Mouse (Mus musculus): ENCODE results near the gene Tuft1. TPM values are rescaled to one million over a fixed set of nuclear protein-coding genes. Genes with fewer than 3 reads are reported as not detected.
A peak's percentile ranks its signal among the peaks of the same experiment; 100 is the strongest.

The Tuft1 gene
- total RNA-seq, 4 experiments from 2014 or later, result 0.46 to 1.7 (median 1.0) TPM

DNA sequence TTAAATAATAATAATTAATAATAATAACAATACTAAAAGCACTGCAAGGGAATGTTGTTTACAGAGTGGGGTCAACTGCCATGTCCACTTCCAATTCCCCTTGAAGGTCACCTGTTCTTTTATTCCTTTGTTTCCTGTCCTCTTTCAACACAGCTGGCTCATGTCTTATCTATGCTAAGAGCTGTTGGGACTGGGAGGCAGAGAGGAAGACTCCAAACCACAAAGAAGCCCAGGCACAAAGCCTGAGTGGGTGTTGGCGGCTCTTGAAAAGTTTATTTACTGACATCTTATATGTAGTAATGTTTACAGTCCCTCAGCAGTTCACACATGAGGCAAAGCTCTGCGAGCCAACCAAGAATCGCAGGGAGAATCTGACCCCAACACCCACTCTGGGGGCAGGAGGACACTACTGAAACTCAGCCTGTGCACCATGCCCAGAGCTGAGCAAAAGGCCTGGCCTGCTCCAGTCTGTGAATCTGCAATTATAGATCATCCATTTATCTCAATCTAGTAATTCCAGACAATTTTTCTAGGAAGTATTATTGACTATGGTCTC, 61.4 kb downstream of the Tuft1 start:
- no peak for DNase-seq (ENCODE audit: low spot score in 2 of 2)

DNA sequence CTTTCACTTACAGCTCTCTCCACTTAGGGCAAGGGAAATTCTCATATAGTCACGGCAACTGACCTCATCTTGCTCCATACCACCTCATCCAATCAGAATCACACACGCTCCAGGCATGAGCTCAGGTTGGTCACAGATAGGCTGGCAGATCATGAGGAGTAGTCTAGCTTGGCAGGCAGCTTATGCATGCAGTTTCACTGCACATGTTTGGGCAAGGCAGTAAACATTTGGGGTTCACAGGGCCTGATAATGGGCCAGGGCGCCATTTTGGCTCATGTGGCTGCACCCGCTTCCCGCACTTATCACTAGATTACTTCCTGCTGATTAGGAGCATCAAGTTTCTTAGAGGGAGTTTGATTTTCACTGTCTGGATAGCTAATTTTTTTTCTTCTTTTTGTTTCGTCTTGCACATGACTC, 62.8 kb downstream of the Tuft1 start:
- DNase-seq (ENCODE audit: low spot score in 2 of 2), result no peak

DNA sequence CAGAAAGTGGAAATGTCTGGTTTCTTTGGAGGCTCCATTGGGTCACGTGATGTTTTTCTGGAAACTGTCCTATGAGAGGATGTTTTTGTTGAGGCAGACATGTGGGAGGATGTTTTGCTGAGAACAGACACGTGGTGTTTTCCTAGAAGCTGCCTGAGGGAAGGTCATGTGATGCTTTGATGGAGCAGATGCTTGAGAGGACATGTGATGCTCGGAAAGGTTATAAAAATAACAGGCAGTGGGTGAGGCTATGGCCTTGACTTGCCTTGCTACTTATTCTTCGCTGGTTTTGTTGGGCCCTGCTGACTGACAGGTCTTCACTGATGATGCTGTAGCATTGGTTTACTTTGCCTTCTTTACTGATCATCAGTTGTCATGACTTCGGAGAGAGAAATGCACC, 67.6 kb downstream of the Tuft1 start:
- DNase-seq (ENCODE audit: low spot score in 2 of 2), result no peak

DNA sequence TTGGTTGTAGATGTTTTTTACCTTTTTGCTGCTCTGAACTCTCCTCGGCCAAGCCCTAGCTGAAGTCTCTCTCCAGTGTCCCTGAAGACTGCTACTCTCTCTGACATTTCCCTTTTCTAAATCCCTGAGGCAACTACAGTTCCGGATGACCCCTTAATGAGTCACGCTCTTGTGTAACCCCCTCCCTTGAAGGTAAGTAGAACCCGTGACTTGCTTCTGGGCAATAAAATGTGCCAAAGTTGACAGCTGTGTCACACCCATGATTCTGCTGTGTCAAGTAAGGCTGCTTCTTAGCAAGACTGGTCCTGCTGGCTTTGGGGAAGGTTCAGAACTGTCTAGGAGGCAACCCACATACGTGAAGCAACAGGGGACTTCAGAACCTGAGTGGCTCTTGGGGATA, 70.7 kb downstream of the Tuft1 start:
- DNase-seq (ENCODE audit: low spot score in 2 of 2), result no peak

DNA sequence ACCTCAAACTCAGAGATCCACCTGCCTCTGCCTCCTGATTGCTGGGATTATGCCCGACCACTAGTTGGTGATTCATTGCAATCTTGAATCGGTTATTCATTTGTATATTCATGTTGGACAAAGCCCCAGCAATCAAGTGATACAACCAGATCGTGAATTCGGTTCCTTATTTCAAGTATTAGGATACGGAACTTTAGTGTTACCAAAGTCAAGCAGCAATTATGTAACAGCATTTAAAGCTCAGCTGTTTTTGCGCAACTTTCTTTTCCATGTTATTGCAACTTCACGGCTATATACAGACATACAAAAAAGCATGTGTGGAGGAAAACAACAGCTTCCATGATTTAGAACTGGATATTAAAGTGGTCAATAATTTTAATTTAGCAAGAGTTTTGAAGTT, 75.7 kb downstream of the Tuft1 start:
- DNase-seq (ENCODE audit: low spot score in 2 of 2), result no peak

GRCm38 (mm10) chr3:94582456-94582891, 76.2 kb downstream of the Tuft1 start, which contains the start of gene Snx27:
TSS of gene Snx27 (minus strand) at chr3:94582716.
- peak; percentile 79 to 86 for DNase-seq (ENCODE audit: low spot score in 2 of 2)

- peak in 1 of 2 experiments; percentile 52 for DNase-seq (ENCODE audit: low spot score in 2 of 2)
Measured at GRCm38 (mm10) chr3:94581793-94582455, 76.7 kb downstream of the Tuft1 start.

DNA sequence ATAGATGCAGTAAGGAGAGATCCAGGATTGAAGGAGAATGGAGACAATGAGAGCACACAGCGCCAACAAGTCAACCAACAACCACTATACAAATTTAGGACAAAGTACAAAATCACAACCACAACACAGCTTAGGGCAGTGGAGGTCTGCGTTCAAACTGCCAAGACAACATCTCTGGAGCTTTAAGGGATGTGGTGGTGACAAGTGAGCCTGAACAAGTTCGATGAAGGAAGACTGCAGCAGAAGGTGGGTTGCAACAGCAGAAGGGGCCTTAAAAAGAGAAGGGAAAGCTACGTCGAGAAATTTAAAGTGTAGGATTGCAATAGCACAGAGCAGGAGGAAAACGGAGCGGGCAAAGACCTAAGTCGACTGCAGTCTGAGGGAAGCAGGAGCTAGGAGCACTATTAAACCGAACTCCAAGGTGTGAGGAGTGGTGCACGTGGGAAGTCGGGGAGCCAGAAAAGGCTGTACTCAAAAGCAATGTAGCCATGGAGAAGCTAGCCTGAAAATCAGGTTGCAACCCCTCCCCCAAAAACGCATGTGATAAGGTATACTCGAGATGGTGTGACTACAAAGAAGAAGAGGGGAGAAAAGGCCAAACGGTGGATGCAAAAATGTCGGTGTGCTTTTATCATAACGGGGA, 77.4 kb downstream of the Tuft1 start:
- no peak for DNase-seq (ENCODE audit: low spot score in 2 of 2)

DNA sequence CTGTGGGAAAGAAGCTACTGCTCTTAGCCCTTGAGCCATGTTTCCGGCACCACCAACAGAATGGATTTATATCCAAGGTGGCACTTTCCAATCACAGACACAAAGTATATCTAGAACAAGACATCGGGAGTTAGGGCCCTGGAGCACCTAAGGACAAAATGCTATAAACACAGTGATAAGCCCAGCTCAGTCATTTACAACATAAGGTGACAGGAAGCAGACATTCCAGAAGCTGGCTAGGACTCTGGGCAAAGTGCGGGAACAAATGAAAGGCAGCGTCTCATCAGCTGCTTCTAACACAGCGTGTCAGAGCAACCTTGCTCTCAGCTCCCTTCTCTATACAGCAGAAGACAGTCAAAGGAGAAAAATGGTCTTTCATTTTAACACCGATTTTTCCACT, 84.2 kb downstream of the Tuft1 start:
- DNase-seq (ENCODE audit: low spot score in 2 of 2), result no peak

DNA sequence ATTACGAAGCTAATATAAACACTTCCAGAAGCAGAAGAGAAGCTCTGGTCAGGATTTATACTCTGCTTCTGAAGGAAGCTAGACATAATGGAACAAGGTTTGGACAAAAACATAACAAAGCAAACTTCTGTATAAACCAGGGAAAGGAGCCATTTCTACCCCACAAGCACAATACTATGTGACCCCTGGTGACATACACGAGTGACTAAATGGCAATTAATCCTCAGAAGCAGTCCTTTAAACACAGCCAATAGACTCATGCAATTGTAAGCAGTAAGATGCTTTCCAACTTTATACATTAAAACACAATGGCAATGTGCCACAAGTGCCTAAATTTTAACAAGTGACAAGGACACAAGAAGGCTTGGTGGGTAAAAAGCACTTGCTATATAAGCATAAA, 91.4 kb downstream of the Tuft1 start:
- no peak for DNase-seq (ENCODE audit: low spot score in 2 of 2)

- no peak for DNase-seq (ENCODE audit: low spot score in 2 of 2)
Measured at GRCm38 (mm10) chr3:94565557-94565956, 93.1 kb downstream of the Tuft1 start.

GRCm38 (mm10) chr3:94565127-94565526, 93.5 kb downstream of the Tuft1 start:
- no peak for DNase-seq (ENCODE audit: low spot score in 2 of 2)

- DNase-seq (ENCODE audit: low spot score in 2 of 2), result no peak
Measured at GRCm38 (mm10) chr3:94564356-94565010, 94.2 kb downstream of the Tuft1 start.

DNA sequence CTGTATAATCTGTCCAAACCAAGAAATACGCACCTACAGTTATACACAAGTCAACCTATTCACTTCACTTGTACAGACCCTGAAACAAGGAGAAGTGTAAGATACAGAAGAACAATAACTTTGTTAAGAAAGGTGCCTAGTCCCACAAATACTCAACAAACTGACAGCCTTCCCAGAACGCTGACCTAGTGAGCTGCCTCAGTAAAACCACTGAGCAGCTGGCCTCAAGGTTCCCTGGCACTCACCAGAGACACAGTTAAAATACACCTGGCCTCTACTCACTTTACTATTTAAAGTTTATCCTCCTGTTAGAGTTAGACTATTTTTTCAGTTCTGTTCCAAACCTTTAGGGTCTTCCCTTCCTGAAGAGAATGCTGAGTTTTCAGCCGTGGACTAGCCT, 95.5 kb downstream of the Tuft1 start:
- DNase-seq (ENCODE audit: low spot score in 2 of 2), result no peak

Other genes with a start within 250 kb of the Tuft1 start
- 1 to 10 TPM; 5.3 to 6.6 (median 6.1) TPM for gene Tdrkh, start 245.6 kb downstream of the Tuft1 start, total RNA-seq (2022)
- 10 to 100 TPM; 29.1 to 33.8 (median 32.0) TPM for gene Mrpl9, start 215.6 kb downstream of the Tuft1 start, total RNA-seq (2022)
- gene Oaz3, start 215.0 kb downstream of the Tuft1 start, total RNA-seq (2022), result not detected
- not detected for gene Celf3, start 180.6 kb downstream of the Tuft1 start, total RNA-seq (2022)
- gene Riiad1, start 178.5 kb downstream of the Tuft1 start, total RNA-seq (2022), result 10 to 100 TPM; 10.6 to 11.8 (median 11.3) TPM
- gene Snx27, start 76.2 kb downstream of the Tuft1 start, total RNA-seq (2022), result 10 to 100 TPM; 33.6 to 45.8 (median 36.6) TPM
- not detected for gene Gm10972, start 15.8 kb downstream of the Tuft1 start, total RNA-seq (2022)
- 1 to 10 TPM in 3 of 4 experiments, not detected in 1; 1.8 to 4.0 (median 3.8) TPM for gene Selenbp2, start 34.7 kb upstream of the Tuft1 start, total RNA-seq (2022)
- gene Cgn, start 127.6 kb upstream of the Tuft1 start, total RNA-seq (2022), result under 1 TPM in 2 of 4 experiments, not detected in 2; 0.07 to 0.13 TPM
- 10 to 100 TPM; 14.3 to 18.1 (median 16.1) TPM for gene Pogz, start 178.7 kb upstream of the Tuft1 start, total RNA-seq (2022)
- gene Psmb4, start 228.1 kb upstream of the Tuft1 start, total RNA-seq (2022), result 100 to 1,000 TPM; 206 to 227 (median 221) TPM

All from gastrocnemius, adult 8-10 months (tissue).